Mouse (Mus musculus) intestine, embryonic 14.5 days (tissue): ENCODE measurements at regions not wholly inside any gene's neighbourhood (a gene's known extent, or its start where the extent isn't known, plus 50 kb on each side); places are given as distances from the start of the nearest gene placed in this dataset.

Experiments used
- ATAC-seq: fragments of 200-750 bp; cut with Nextera tagmentation; replicated peaks from 2 replicates; pipeline ENCODE4 v1.8.0; 2017; ENCODE audit warnings: low read depth, moderate number of reproducible peaks, moderate TSS enrichment, moderate library complexity; ENCODE audit not compliant: low FRiP score, low TSS enrichment
- DNase-seq: peaks from one replicate; pipeline ENCODE4 v3.0.0-alpha.2; 2018; ENCODE audit warnings: low spot score
- H3K27ac ChIP-seq: fragments of 300-500 bp; sonication (generic); 2 replicates; pipeline ENCODE4 v1.5.1; 2014; ENCODE audit warnings: low read depth, mild to moderate bottlenecking, control low read depth
- H3K27me3 ChIP-seq: fragments of 300-500 bp; sonication (generic); replicated peaks from 2 replicates; pipeline ENCODE4 v1.6.1; 2014; ENCODE audit warnings: low read length, control low read depth; ENCODE audit not compliant: control insufficient read depth, insufficient read depth
- H3K36me3 ChIP-seq: fragments of 300-500 bp; sonication (generic); 2 replicates; pipeline ENCODE4 v1.6.1; 2014; ENCODE audit warnings: low read length, control low read depth; ENCODE audit not compliant: control insufficient read depth, insufficient read depth
- H3K4me1 ChIP-seq: fragments of 300-500 bp; sonication (generic); replicated peaks from 2 replicates; pipeline ENCODE4 v1.6.1; 2014; ENCODE audit warnings: low read length, control low read depth, mixed read lengths; ENCODE audit not compliant: control insufficient read depth, insufficient read depth
- H3K4me2 ChIP-seq: fragments of 300-500 bp; sonication (generic); 2 replicates; pipeline ENCODE4 v1.6.1; 2014; ENCODE audit warnings: low read length
- H3K4me3 ChIP-seq: fragments of 300-500 bp; sonication (generic); 2 replicates; pipeline ENCODE4 v1.5.1; 2014; ENCODE audit warnings: low read depth, low read length, control low read depth, mixed read lengths
- H3K9ac ChIP-seq: fragments of 300-500 bp; sonication (generic); 2 replicates; pipeline ENCODE4 v1.6.1; 2014; ENCODE audit warnings: mild to moderate bottlenecking, low read length
- H3K9me3 ChIP-seq: fragments of 300-500 bp; sonication (generic); 2 replicates; pipeline ENCODE4 v1.6.1; 2016; ENCODE audit warnings: low read length, control low read depth; ENCODE audit not compliant: control insufficient read depth
- WGBS: fragments of 180-500 bp; shearing (Covaris S2); extraction: QIAGEN DNeasy Blood & Tissue Kit; methylation state at CpG from one replicate; pipeline ENCODE4 v1.1.7; 2014; 5-methylcytosine and 5-hydroxymethylcytosine counted together

DNA sequence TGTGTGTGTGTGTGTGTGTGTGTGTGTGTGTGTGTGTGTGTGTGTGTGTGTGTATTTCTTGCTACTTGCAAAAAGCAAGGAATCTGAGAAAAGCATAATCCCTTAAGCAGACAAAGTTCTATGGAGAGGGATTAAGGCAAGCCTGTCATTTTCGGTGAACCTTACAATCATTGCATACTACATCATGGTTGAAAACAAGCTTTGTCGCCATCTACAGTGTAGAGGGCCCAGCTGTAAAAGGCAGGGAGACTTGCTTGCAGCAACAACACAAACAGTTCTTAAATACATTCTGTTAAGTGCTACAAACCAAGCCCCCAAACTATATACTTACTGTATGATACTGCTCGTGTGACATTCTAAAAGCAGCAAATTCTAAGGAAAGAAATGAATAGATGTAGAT lies 216.0 kb upstream of the Mon1b start:
- Histone ChIP-seq H3K9me3 (no peaks in the 10 kb centered on the region), H3K27ac (no peak overlapping the region), H3K9ac (no peak overlapping the region), H3K27me3 (no peaks in the 10 kb centered on the region), H3K4me2 (no peak overlapping the region), H3K36me3 (no peaks in the 10 kb centered on the region), H3K4me1 (no peaks in the 10 kb centered on the region), H3K4me3 (no peak overlapping the region)
- 78% methylated on average over 3 of the region's 3 CpGs for WGBS
- DNase-seq (no peak), ATAC-seq (no peak)

DNA sequence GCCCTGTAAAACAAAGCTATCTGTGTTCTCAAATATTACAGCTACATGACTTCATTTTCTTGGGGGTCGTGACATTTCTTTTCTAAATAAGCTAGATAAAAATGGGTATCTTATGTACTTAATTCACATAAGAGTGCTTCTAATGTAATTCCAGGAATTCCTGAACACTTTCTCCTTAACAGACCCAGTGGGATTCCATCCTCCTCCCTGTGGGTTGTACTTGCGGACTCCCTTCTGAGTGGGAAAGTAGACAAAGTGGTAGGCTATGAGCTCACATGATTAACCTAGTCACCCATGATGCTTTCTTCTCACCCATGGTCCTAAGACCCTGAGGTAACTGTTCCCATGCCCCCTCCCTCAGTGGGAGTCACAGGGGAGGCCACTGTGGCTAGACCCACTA lies 212.7 kb upstream of the Mon1b start:
- Histone ChIP-seq H3K9ac (no peak overlapping the region), H3K9me3 (no peaks in the 10 kb centered on the region), H3K4me2 (no peak overlapping the region), H3K36me3 (no peaks in the 10 kb centered on the region), H3K4me3 (no peak overlapping the region), H3K4me1 (no peaks in the 10 kb centered on the region), H3K27me3 (no peaks in the 10 kb centered on the region), H3K27ac (no peak overlapping the region)
- no peak for DNase-seq
- 77% methylated on average over 2 of the region's 2 CpGs for WGBS
- ATAC-seq: no peak

- Histone ChIP-seq H3K9me3 (no peaks in the 10 kb centered on the region), H3K36me3 (no peaks in the 10 kb centered on the region), H3K27me3 (no peaks in the 10 kb centered on the region), H3K4me2 (no peak overlapping the region), H3K4me3 (no peak overlapping the region), H3K4me1 (no peaks in the 10 kb centered on the region), H3K27ac (no peak overlapping the region), H3K9ac (no peak overlapping the region)
- WGBS: 65% methylated on average over 7 of the region's 7 CpGs
- no peak for DNase-seq
- ATAC-seq: no peak
Observed at GRCm38 (mm10) chr8:113439088-113439487, 196.3 kb upstream of the Mon1b start.

DNA sequence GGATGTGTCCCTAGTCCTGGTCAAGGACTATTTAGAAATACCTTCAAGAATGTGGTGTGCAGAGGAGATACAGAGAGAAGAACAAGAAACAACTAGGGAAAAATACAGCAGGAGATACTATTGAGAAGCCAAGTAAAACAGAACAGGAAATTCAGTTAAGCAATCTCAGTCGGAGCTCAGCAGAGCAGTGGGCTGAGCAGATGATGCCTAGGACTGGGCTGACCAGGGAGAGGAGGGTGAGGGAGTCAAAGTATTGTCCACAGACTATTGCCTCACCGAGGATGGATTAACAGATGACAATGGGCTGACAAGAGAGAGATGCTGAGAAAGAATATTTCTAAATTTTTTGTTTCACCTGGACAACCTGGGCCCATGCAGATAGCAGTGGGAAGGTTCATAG lies 181.4 kb upstream of the Mon1b start:
- H3K27me3 ChIP-seq: no peaks in the 10 kb centered on the region
- no peak overlapping the region for H3K27ac ChIP-seq
- ATAC-seq: no peak
- no peak overlapping the region for H3K9ac ChIP-seq
- no peaks in the 10 kb centered on the region for H3K36me3 ChIP-seq
- H3K4me1 ChIP-seq: no peaks in the 10 kb centered on the region
- H3K4me2 ChIP-seq: no peak overlapping the region
- 88% methylated on average over 2 of the region's 2 CpGs for WGBS
- no peaks in the 10 kb centered on the region for H3K9me3 ChIP-seq
- no peak for DNase-seq
- no peak overlapping the region for H3K4me3 ChIP-seq

- no peaks in the 10 kb centered on the region for H3K9me3 ChIP-seq
- no peak overlapping the region for H3K4me3 ChIP-seq
- no peaks in the 10 kb centered on the region for H3K36me3 ChIP-seq
- ATAC-seq (no peak), DNase-seq (no peak)
- no peak overlapping the region for H3K4me2 ChIP-seq
- whole genome bisulfite sequencing: 80% methylated on average over 9 of the region's 9 CpGs
- no peaks in the 10 kb centered on the region for H3K27me3 ChIP-seq
- no peaks in the 10 kb centered on the region for H3K4me1 ChIP-seq
- no peak overlapping the region for H3K27ac ChIP-seq
- no peak overlapping the region for H3K9ac ChIP-seq
Observed at GRCm38 (mm10) chr8:113464625-113465024, 170.8 kb upstream of the Mon1b start.

DNA sequence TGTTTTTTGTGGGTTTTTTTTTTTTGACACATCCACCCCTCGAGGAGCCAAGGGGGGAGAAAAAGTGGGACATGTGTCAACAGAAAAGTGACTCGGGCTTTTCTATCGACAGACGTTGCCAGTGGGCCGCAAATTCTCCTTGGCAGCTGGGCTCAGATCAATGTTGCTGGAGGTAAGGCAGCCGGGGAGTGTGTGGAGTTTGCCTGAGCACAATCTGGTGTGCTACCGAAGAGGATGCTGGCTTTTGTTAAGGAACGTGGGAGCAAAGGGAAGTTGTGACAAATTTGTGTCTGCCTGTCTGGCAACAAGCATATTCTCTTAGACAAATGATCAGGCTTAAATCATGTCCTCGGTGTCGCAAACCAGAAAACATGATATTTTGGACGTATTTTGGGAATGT lies 170.2 kb upstream of the Mon1b start:
- no peaks in the 10 kb centered on the region for H3K4me1 ChIP-seq
- no peak overlapping the region for H3K27ac ChIP-seq
- no peak for ATAC-seq
- no peaks in the 10 kb centered on the region for H3K9me3 ChIP-seq
- no peak for DNase-seq
- no peak overlapping the region for H3K4me2 ChIP-seq
- no peak overlapping the region for H3K9ac ChIP-seq
- H3K27me3 ChIP-seq: no peaks in the 10 kb centered on the region
- WGBS: 58% methylated on average over 11 of the region's 11 CpGs
- no peak overlapping the region for H3K4me3 ChIP-seq
- no peaks in the 10 kb centered on the region for H3K36me3 ChIP-seq

- Histone ChIP-seq H3K4me1 (no peaks in the 10 kb centered on the region), H3K9me3 (no peaks in the 10 kb centered on the region), H3K4me2 (no peak overlapping the region), H3K27ac (no peak overlapping the region), H3K9ac (no peak overlapping the region), H3K4me3 (no peak overlapping the region), H3K27me3 (no peaks in the 10 kb centered on the region), H3K36me3 (no peaks in the 10 kb centered on the region)
- 89% methylated on average over 9 of the region's 9 CpGs for WGBS
- no peak for DNase-seq
- no peak for ATAC-seq
Observed at GRCm38 (mm10) chr8:113466683-113467082, 168.7 kb upstream of the Mon1b start.

DNA sequence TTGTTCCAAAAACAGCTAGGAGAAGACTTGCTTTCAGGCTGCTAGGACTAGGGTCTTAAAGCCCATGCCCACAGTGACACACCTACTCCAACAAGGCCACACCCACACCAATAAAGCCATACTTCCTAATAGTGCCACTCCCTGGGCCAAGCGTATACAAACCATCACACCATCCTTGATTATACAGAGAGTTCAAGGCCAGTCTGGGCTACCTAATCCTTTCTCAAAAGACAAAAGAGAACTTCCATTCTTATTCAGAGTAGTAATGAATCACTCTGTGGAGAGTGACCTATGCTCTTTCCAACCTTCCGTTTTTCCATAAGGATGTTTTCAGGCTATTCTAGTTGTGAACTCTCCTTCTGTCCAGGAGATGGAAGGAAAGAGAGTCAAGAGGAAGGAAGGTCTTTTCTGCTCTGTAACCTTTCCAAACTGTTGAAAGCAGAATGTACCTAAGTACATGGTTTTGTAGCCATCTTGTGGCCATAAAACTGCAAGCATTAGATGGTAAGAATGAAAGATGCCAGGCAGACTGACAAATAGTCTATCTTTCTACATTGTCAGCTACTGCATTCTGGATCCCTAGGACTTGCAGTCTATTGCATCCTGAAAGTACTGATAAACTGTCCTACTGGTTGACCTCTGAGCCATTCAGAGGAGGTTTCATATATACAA lies 145.8 kb upstream of the Mon1b start:
- 84% methylated on average over 2 of the region's 2 CpGs for WGBS
- H3K4me2 ChIP-seq: no peak overlapping the region
- ATAC-seq: no peak
- H3K36me3 ChIP-seq: no peaks in the 10 kb centered on the region
- no peak overlapping the region for H3K9ac ChIP-seq
- no peaks in the 10 kb centered on the region for H3K9me3 ChIP-seq
- DNase-seq: no peak
- no peaks in the 10 kb centered on the region for H3K27me3 ChIP-seq
- H3K27ac ChIP-seq: no peak overlapping the region
- no peak overlapping the region for H3K4me3 ChIP-seq
- H3K4me1 ChIP-seq: no peaks in the 10 kb centered on the region

DNA sequence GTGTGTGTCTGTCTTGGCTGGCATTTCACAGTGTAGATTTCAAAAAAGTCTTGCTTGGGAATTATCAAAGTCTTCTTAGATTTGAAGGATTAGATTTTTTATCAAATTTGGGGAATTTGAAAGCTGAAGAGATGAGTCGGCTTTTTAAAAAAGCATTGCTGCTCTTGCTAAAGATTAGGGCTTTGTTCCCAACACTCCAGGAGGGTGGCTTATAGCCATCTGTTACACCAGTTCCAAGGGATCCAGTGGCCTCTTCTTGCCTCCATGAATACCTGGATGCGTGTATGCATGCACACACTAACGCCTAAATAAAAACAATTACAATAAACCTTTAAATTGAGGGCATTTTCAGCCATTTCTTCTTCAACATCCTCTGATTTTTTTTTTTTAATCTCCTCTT lies 144.5 kb upstream of the Mon1b start:
- H3K27ac ChIP-seq: no peak overlapping the region
- WGBS: 80% methylated on average over 3 of the region's 3 CpGs

More for the DNA sequence above, 144.5 kb upstream of the Mon1b start:
- Histone ChIP-seq H3K4me2 (no peak overlapping the region), H3K36me3 (no peaks in the 10 kb centered on the region), H3K4me1 (no peaks in the 10 kb centered on the region), H3K4me3 (no peak overlapping the region), H3K27me3 (no peaks in the 10 kb centered on the region), H3K9me3 (no peaks in the 10 kb centered on the region), H3K9ac (no peak overlapping the region)
- no peak for DNase-seq
- no peak for ATAC-seq
